Comparison of ENCODE assay signal across 15 mouse cellular contexts in the genomic region with DNA sequence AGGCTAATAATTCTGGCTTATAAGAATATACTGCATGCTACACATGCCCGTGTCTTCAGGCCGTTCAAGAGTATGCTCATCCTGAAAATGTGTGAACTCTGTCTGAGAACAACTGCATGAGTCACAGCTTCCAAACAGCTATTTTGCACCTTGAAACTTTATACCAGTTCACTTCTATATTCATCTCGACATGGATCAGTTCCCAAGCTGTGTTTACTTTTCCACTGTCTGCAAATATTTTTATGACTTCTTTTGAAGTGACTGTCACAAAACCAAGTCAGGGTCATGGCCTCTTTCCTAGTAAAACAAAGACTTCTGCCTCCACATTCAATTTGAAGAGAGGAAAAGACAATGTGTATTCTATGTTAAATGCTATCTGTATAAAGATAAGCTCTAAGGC.
A peak's percentile ranks its signal among the peaks of the same experiment; 100 is the strongest.
DNase-seq lines count a peak whose midpoint lies in the region.
"Had no signal": no experiment of that assay in that cellular context is flagged by ENCODE, and none has a peak within 500 bp of the region (broad histone marks: within the 10 kb centered on the region; RNA-seq: fewer than 3 reads in every experiment).

No protein-coding gene starts in this region.

- intact Hi-C loops in left cerebral cortex, postnatal 14 days (cut with DNase I), result no loop called here

- peak; percentile 6 for DNase-seq in adrenal gland, postnatal 14 days
- DNase-seq in adrenal gland, adult 8-10 months, result no peak
- peak; percentile 5 for DNase-seq in kidney, postnatal 14 days
- no peak for DNase-seq in kidney, adult 11 months
- peak; percentile 19 for DNase-seq in 3T3-L1 (ENCODE audit: low read depth, low spot score)
- DNase-seq in brain, adult 2 months (ENCODE audit: low read depth, low spot score), result peak; percentile 42
- no peak for DNase-seq in embryo, embryonic 11 days
- no peak for DNase-seq in left cerebral cortex, postnatal 14 days (ENCODE audit: low spot score in 2 of 2)
- DNase-seq: cerebellum, adult 11 months; cerebellum, adult 8-10 months; cerebellum, postnatal 14 days; forebrain, postnatal 0 days; gastrocnemius, postnatal 36 days; heart, adult 11 months; heart, postnatal 36 days had no signal

Comparison
In these comparisons a context has a peak if more than half of its experiments do, and no peak if none do; other contexts are left out.
1. DNase-seq: peak in adrenal gland, postnatal 14 days (single experiment), kidney, postnatal 14 days (single experiment), 3T3-L1 (single experiment) and brain, adult 2 months (single experiment); none in adrenal gland, adult 8-10 months (single experiment), kidney, adult 11 months (single experiment), embryo, embryonic 11 days (single experiment) and left cerebral cortex, postnatal 14 days (0 of 2).